Mouse (Mus musculus) stomach, embryonic 16.5 days (tissue): ENCODE measurements at regions not wholly inside any gene's neighbourhood (a gene's known extent, or its start where the extent isn't known, plus 50 kb on each side); places are given as distances from the start of the nearest gene placed in this dataset.
"Not testable (repeated sequence)": the region's sequence is repeated elsewhere in the genome, so short reads cannot be mapped to it uniquely, and the experiment has no call there.

Experiments used
- ATAC-seq: fragments of 200-750 bp; cut with Nextera tagmentation; 2 replicates; pipeline ENCODE4 v1.8.0; 2017; ENCODE audit warnings: moderate number of reproducible peaks, moderate TSS enrichment; ENCODE audit not compliant: insufficient read depth, low FRiP score
- H3K27ac ChIP-seq: fragments of 300-500 bp; sonication (generic); 2 replicates; pipeline ENCODE4 v1.5.1; 2014; ENCODE audit warnings: low read length
- H3K27me3 ChIP-seq: fragments of 300-500 bp; sonication (generic); 2 replicates; pipeline ENCODE4 v1.6.1; 2014; ENCODE audit warnings: low read length, control low read depth, mixed read lengths; ENCODE audit not compliant: control insufficient read depth, insufficient read depth
- H3K36me3 ChIP-seq: fragments of 300-500 bp; sonication (generic); 2 replicates; pipeline ENCODE4 v1.6.1; 2014; ENCODE audit warnings: low read length; ENCODE audit not compliant: control insufficient read depth, insufficient read depth
- H3K4me1 ChIP-seq: fragments of 300-500 bp; sonication (generic); 2 replicates; pipeline ENCODE4 v1.6.1; 2014; ENCODE audit warnings: low read length, control low read depth, mixed read lengths; ENCODE audit not compliant: control insufficient read depth, insufficient read depth
- H3K4me2 ChIP-seq: fragments of 300-500 bp; sonication (generic); 2 replicates; pipeline ENCODE4 v1.6.1; 2014; ENCODE audit warnings: low read depth, low read length, mixed read lengths
- H3K4me3 ChIP-seq: fragments of 300-500 bp; sonication (generic); replicated peaks from 2 replicates; pipeline ENCODE4 v1.5.1; 2014; ENCODE audit warnings: mild to moderate bottlenecking, low read length
- H3K9ac ChIP-seq: fragments of 300-500 bp; sonication (generic); 2 replicates; pipeline ENCODE4 v1.6.1; 2014; ENCODE audit warnings: low read length
- H3K9me3 ChIP-seq: fragments of 300-500 bp; sonication (generic); replicated peaks from 2 replicates; pipeline ENCODE4 v1.6.1; 2016; ENCODE audit warnings: low read length, control low read depth; ENCODE audit not compliant: control insufficient read depth
- WGBS: fragments of 180-500 bp; shearing (Covaris S2); extraction: QIAGEN DNeasy Blood & Tissue Kit; methylation state at CpG from one replicate; pipeline ENCODE4 v1.1.7; 2014; 5-methylcytosine and 5-hydroxymethylcytosine counted together

- no peak for ATAC-seq
- H3K4me2 ChIP-seq = no peak overlapping the region
These were observed 135.9 kb upstream of the Plxna2 start for GRCm38 (mm10) chr1:194482001-194482716.

GRCm38 (mm10) chr1:194471281-194471680 is 146.7 kb upstream of the Plxna2 start:
- not testable (repeated sequence) for H3K4me2 ChIP-seq, H3K4me1 ChIP-seq, ATAC-seq, H3K9ac ChIP-seq, H3K36me3 ChIP-seq, H3K27ac ChIP-seq, H3K27me3 ChIP-seq, H3K9me3 ChIP-seq, H3K4me3 ChIP-seq
- 92% methylated on average over 2 of the region's 2 CpGs for WGBS

More at GRCm38 (mm10) chr1:194482001-194482716, 135.9 kb upstream of the Plxna2 start:
- H3K4me3 ChIP-seq = no peak overlapping the region
- no peak overlapping the region for H3K9ac ChIP-seq
- H3K27ac ChIP-seq = no peak overlapping the region
- 59% methylated on average over 6 of the region's 6 CpGs for WGBS
- no peaks in the 10 kb centered on the region for H3K27me3 ChIP-seq
- no peaks in the 10 kb centered on the region for H3K36me3 ChIP-seq
- no peaks in the 10 kb centered on the region for H3K9me3 ChIP-seq
- H3K4me1 ChIP-seq = no peaks in the 10 kb centered on the region

DNA sequence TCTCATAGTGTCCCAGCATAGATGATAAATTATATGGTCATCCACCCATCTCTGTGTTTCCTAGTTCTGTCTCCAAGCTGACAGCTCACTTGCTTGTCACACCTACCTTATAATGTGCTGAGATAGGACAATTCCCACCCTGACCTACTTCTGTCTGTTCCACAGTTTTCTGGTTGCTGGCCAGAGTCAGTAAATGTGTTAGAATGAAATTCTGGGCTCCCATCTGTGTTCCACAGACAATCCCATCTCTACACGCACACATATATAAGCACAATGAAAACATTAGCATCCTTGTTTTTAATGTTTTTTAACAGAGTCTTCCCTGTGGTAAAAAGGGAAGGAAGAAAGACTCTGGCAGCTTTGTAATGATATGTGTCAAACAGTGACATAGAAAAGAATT is 165.5 kb upstream of the Plxna2 start:
- H3K27me3 ChIP-seq = no peaks in the 10 kb centered on the region
- WGBS = 76% methylated on average over 1 of the region's 1 CpGs
- H3K4me2 ChIP-seq = no peak overlapping the region
- no peaks in the 10 kb centered on the region for H3K9me3 ChIP-seq
- H3K4me3 ChIP-seq = no peak overlapping the region
- no peaks in the 10 kb centered on the region for H3K36me3 ChIP-seq
- H3K9ac ChIP-seq = no peak overlapping the region
- H3K27ac ChIP-seq = no peak overlapping the region
- no peaks in the 10 kb centered on the region for H3K4me1 ChIP-seq
- no peak for ATAC-seq

- H3K27me3 ChIP-seq = no peaks in the 10 kb centered on the region
These were observed 174.3 kb upstream of the Plxna2 start for GRCm38 (mm10) chr1:194443681-194444080.

DNA sequence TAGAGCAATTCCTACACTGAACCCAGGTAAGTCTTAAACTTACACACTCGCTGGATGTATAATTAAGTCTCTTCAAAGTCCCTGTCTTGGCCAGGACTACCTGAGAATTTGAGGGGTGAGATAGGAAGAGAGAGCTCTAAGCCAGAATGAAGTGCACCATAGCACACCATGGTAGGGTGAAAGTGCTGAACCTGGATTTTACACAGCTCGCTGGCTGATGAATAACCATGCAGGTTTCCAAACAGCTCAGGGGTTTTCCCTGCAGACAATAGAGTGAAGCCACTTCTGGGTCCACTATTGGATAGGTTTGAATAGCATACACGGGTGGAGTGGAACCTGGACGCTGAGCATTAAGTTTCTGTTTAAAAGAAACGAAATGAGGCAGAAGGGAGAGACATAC is 180.7 kb upstream of the Plxna2 start:
- ATAC-seq = no peak
- no peaks in the 10 kb centered on the region for H3K9me3 ChIP-seq
- H3K4me2 ChIP-seq = no peak overlapping the region
- H3K36me3 ChIP-seq = no peaks in the 10 kb centered on the region
- no peak overlapping the region for H3K27ac ChIP-seq
- WGBS = 68% methylated on average over 5 of the region's 5 CpGs
- H3K4me3 ChIP-seq = no peak overlapping the region
- no peaks in the 10 kb centered on the region for H3K4me1 ChIP-seq
- no peaks in the 10 kb centered on the region for H3K27me3 ChIP-seq
- no peak overlapping the region for H3K9ac ChIP-seq

More at GRCm38 (mm10) chr1:194443681-194444080, 174.3 kb upstream of the Plxna2 start:
- H3K9me3 ChIP-seq = no peaks in the 10 kb centered on the region
- H3K4me2 ChIP-seq = no peak overlapping the region
- no peak overlapping the region for H3K4me3 ChIP-seq
- ATAC-seq = no peak; the same call in 1 of the 2 replicates
- H3K4me1 ChIP-seq = no peaks in the 10 kb centered on the region
- H3K27ac ChIP-seq = no peak overlapping the region
- H3K36me3 ChIP-seq = no peaks in the 10 kb centered on the region
- no peak overlapping the region for H3K9ac ChIP-seq
- 71% methylated on average over 1 of the region's 1 CpGs for WGBS

GRCm38 (mm10) chr1:194435060-194435459 is 183.0 kb upstream of the Plxna2 start:
- H3K36me3 ChIP-seq = no peaks in the 10 kb centered on the region
- ATAC-seq = no peak

GRCm38 (mm10) chr1:194428586-194428985 is 189.4 kb upstream of the Plxna2 start:
- no peaks in the 10 kb centered on the region for H3K4me1 ChIP-seq
- no peak for ATAC-seq
- WGBS = 72% methylated on average over 3 of the region's 3 CpGs
- no peak overlapping the region for H3K4me2 ChIP-seq
- H3K27ac ChIP-seq = no peak overlapping the region
- no peaks in the 10 kb centered on the region for H3K9me3 ChIP-seq
- H3K36me3 ChIP-seq = no peaks in the 10 kb centered on the region
- no peaks in the 10 kb centered on the region for H3K27me3 ChIP-seq
- H3K4me3 ChIP-seq = no peak overlapping the region
- H3K9ac ChIP-seq = no peak overlapping the region

More at GRCm38 (mm10) chr1:194435060-194435459, 183.0 kb upstream of the Plxna2 start:
- WGBS = 60% methylated on average over 3 of the region's 3 CpGs
- no peak overlapping the region for H3K27ac ChIP-seq
- H3K9ac ChIP-seq = no peak overlapping the region
- no peaks in the 10 kb centered on the region for H3K9me3 ChIP-seq
- no peak overlapping the region for H3K4me2 ChIP-seq
- H3K27me3 ChIP-seq = no peaks in the 10 kb centered on the region
- no peak overlapping the region for H3K4me3 ChIP-seq
- no peaks in the 10 kb centered on the region for H3K4me1 ChIP-seq

- H3K9me3 ChIP-seq = no peaks in the 10 kb centered on the region
- H3K4me2 ChIP-seq = no peak overlapping the region
- no peak overlapping the region for H3K9ac ChIP-seq
- H3K27ac ChIP-seq = no peak overlapping the region
- H3K27me3 ChIP-seq = no peaks in the 10 kb centered on the region
- ATAC-seq = no peak
- WGBS = 51% methylated on average over 6 of the region's 6 CpGs
- no peak overlapping the region for H3K4me3 ChIP-seq
- no peaks in the 10 kb centered on the region for H3K4me1 ChIP-seq
- no peaks in the 10 kb centered on the region for H3K36me3 ChIP-seq
These were observed 191.7 kb upstream of the Plxna2 start for GRCm38 (mm10) chr1:194426293-194426692.

GRCm38 (mm10) chr1:194424201-194424600 is 193.8 kb upstream of the Plxna2 start:
- WGBS = 70% methylated on average over 2 of the region's 2 CpGs
- Histone ChIP-seq H3K27ac (no peak overlapping the region), H3K36me3 (no peaks in the 10 kb centered on the region), H3K4me3 (no peak overlapping the region), H3K4me1 (no peaks in the 10 kb centered on the region), H3K27me3 (no peaks in the 10 kb centered on the region), H3K4me2 (no peak overlapping the region), H3K9me3 (no peaks in the 10 kb centered on the region), H3K9ac (no peak overlapping the region)
- ATAC-seq = no peak
